ENCODE assay signal across 16 mouse cellular contexts in the genomic region with DNA sequence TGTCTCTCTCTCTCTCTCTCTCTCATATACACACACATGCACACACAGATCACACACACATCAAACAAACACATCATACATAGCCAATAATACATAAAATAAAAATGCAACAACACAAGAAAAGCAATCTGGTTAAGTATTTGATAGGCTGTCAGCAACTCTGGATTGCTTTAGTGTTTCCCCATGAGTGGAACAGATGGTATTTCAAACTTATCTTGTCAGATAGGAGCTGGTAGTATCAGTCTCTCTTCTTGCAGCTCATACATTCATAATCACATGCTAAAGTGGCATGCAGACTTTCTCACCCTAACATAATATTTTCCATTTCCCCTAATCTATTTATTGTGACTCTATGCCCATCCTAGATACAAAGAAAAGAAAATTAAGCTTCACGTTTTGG.
A peak's percentile ranks its signal among the peaks of the same experiment; 100 is the strongest.
DNase-seq lines count a peak whose midpoint lies in the region; ATAC-seq and TF ChIP-seq lines count a peak whose summit lies in the region.
"Had no signal": no experiment of that assay in that cellular context is flagged by ENCODE, and none has a peak within 500 bp of the region (broad histone marks: within the 10 kb centered on the region; RNA-seq: fewer than 3 reads in every experiment).

No protein-coding gene starts in this region.

- H3K36me3 ChIP-seq in forebrain, embryonic 14.5 days (ENCODE audit: control insufficient read depth, insufficient read depth, low read length), result no peaks in the 10 kb centered on the region
- H3K36me3 ChIP-seq in forebrain, embryonic 11.5 days (ENCODE audit: control insufficient read depth, insufficient read depth, low read length), result no peaks in the 10 kb centered on the region
- H3K36me3 ChIP-seq in forebrain, embryonic 16.5 days (ENCODE audit: control insufficient read depth, insufficient read depth), result no peaks in the 10 kb centered on the region
- H3K36me3 ChIP-seq: embryonic facial prominence, embryonic 10.5 days; embryonic facial prominence, embryonic 12.5 days had no signal

- no peaks in the 10 kb centered on the region for H3K27me3 ChIP-seq in forebrain, embryonic 14.5 days (replicated peaks; ENCODE audit: control insufficient read depth, insufficient read depth, low read length)
- H3K27me3 ChIP-seq in forebrain, embryonic 11.5 days (ENCODE audit: control insufficient read depth, insufficient read depth, low read length), result no peaks in the 10 kb centered on the region
- H3K27me3 ChIP-seq in forebrain, embryonic 16.5 days (replicated peaks; ENCODE audit: control insufficient read depth, insufficient read depth, low read length), result no peaks in the 10 kb centered on the region
- H3K27me3 ChIP-seq: embryonic facial prominence, embryonic 12.5 days had no signal

- peak; percentile 23 for DNase-seq in forebrain, embryonic 14.5 days (ENCODE audit: low spot score)
- no peak for DNase-seq in forebrain, embryonic 11.5 days (ENCODE audit: low spot score)
- DNase-seq in brain, embryonic 14.5 days (ENCODE audit: low read depth), result peak; percentile 44
- DNase-seq in thymus, postnatal 25 days, result no peak
- no peak for DNase-seq in frontal cortex, adult 2 months (ENCODE audit: extremely low spot score in 1 of 2, low spot score in 1 of 2)
- DNase-seq: adrenal gland, adult 2 months; adrenal gland, postnatal 10 days; adrenal gland, postnatal 25 days; cerebellum, adult 11-12 months; cerebellum, adult 2 months; cerebellum, adult 9-10 months; cerebellum, postnatal 10 days; cerebellum, postnatal 25 days had no signal

- no peak overlapping the region for H3K4me2 ChIP-seq in forebrain, embryonic 14.5 days (ENCODE audit: low read length)
- H3K4me2 ChIP-seq in forebrain, embryonic 11.5 days (ENCODE audit: low read depth, low read length, severe bottlenecking), result no peak overlapping the region
- no peak overlapping the region for H3K4me2 ChIP-seq in forebrain, embryonic 16.5 days (ENCODE audit: low read length)
- H3K4me2 ChIP-seq: embryonic facial prominence, embryonic 12.5 days had no signal

- 0 out of 2 replicates have a peak, but pooled peaks have one; percentile 34 for ATAC-seq in forebrain, embryonic 14.5 days
- no peak for ATAC-seq in forebrain, embryonic 11.5 days (replicated peaks; ENCODE audit: low FRiP score)
- ATAC-seq in forebrain, embryonic 16.5 days, result peak; percentile 71; the same call in 1 of the 2 replicates

- H3K9ac ChIP-seq in forebrain, embryonic 14.5 days (ENCODE audit: low read length), result no peak overlapping the region
- no peak overlapping the region for H3K9ac ChIP-seq in forebrain, embryonic 11.5 days (ENCODE audit: low read length)
- H3K9ac ChIP-seq in forebrain, embryonic 16.5 days (replicated peaks; ENCODE audit: low read depth, low read length), result no peak overlapping the region
- H3K9ac ChIP-seq: embryonic facial prominence, embryonic 12.5 days had no signal

- no peak overlapping the region for H3K27ac ChIP-seq in forebrain, embryonic 14.5 days (ENCODE audit: low read depth, low read length)
- H3K27ac ChIP-seq in forebrain, embryonic 11.5 days (ENCODE audit: low read depth, low read length), result no peak overlapping the region
- H3K27ac ChIP-seq in forebrain, embryonic 16.5 days (ENCODE audit: low read length), result no peak overlapping the region
- H3K27ac ChIP-seq: embryonic facial prominence, embryonic 10.5 days; embryonic facial prominence, embryonic 12.5 days had no signal

- H3K4me3 ChIP-seq in forebrain, embryonic 14.5 days (ENCODE audit: low read depth, low read length), result no peak overlapping the region
- no peak overlapping the region for H3K4me3 ChIP-seq in forebrain, embryonic 11.5 days (ENCODE audit: low read depth, low read length)
- H3K4me3 ChIP-seq in forebrain, embryonic 16.5 days (replicated peaks; ENCODE audit: low read length), result no peak overlapping the region
- H3K4me3 ChIP-seq: embryonic facial prominence, embryonic 10.5 days; embryonic facial prominence, embryonic 12.5 days had no signal

- no peaks in the 10 kb centered on the region for H3K4me1 ChIP-seq in forebrain, embryonic 14.5 days (ENCODE audit: control insufficient read depth, insufficient read depth, low read length)
- H3K4me1 ChIP-seq in forebrain, embryonic 11.5 days (replicated peaks; ENCODE audit: control insufficient read depth, insufficient read depth, low read length), result no peaks in the 10 kb centered on the region
- H3K4me1 ChIP-seq in forebrain, embryonic 16.5 days (replicated peaks; ENCODE audit: control insufficient read depth, insufficient read depth, low read length), result no peaks in the 10 kb centered on the region
- H3K4me1 ChIP-seq: embryonic facial prominence, embryonic 10.5 days; embryonic facial prominence, embryonic 12.5 days had no signal

- H3K9me3 ChIP-seq in forebrain, embryonic 14.5 days (replicated peaks; ENCODE audit: control insufficient read depth, low read length), result no peaks in the 10 kb centered on the region
- no peaks in the 10 kb centered on the region for H3K9me3 ChIP-seq in forebrain, embryonic 11.5 days (ENCODE audit: control insufficient read depth, low read length)
- H3K9me3 ChIP-seq in forebrain, embryonic 16.5 days (ENCODE audit: control insufficient read depth, low read length), result no peaks in the 10 kb centered on the region
- H3K9me3 ChIP-seq: embryonic facial prominence, embryonic 10.5 days; embryonic facial prominence, embryonic 12.5 days had no signal

- TF ChIP-seq CTCF in brain, embryonic 14.5 days (IDR thresholded peaks at IDR 0.05; ENCODE audit: borderline replicate concordance, extremely low read depth, insufficient read depth, insufficient read length), result no peak

- TF ChIP-seq POLR2A in brain, embryonic 14.5 days (IDR thresholded peaks at IDR 0.05; ENCODE audit: borderline replicate concordance, extremely low read depth, insufficient read depth, insufficient read length, poor library complexity, severe bottlenecking), result no peak

- 84% methylated on average over 1 of the region's 1 CpGs for WGBS in forebrain, embryonic 14.5 days
- WGBS in forebrain, embryonic 11.5 days, result 86% methylated on average over 1 of the region's 1 CpGs
- 86% methylated on average over 1 of the region's 1 CpGs for WGBS in forebrain, embryonic 16.5 days

Comparison
In these comparisons a context has a peak if more than half of its experiments do, and no peak if none do; other contexts are left out.
1. DNase-seq: peak in forebrain, embryonic 14.5 days (single experiment) and brain, embryonic 14.5 days (single experiment); none in forebrain, embryonic 11.5 days (single experiment), thymus, postnatal 25 days (single experiment) and frontal cortex, adult 2 months (0 of 2).